In the genomic region with DNA sequence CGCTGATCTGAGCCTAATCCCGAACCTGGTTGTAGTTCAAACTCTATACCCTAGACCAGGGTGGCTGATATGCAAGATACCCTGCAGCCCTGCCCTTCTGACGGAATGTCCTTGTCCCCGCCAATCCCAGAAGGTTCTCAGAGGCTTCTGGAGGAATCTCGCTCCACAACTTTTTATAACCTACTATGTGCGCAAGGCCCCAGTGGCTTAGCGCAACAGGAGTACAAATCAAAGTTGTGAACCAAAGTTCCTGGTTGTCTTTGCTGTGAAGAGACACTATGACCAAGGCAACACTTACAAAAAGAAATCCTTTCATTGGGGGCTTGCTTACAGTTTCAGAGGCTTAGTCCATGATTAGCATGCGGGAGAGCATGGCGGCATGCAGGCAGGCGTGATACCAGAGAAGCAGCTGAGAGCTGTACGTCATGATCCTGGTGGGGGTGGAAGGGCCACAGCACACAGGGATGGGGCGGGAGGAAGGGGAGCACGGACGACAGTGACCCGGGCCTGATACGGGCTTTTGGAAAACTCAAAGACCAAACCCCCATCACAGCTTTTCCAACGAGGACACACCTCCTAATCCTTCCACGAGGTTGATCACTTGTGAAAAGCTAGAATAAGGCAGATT, we compare ENCODE assay signal across 7 mouse cellular contexts. TPM values are rescaled to one million over a fixed set of nuclear protein-coding genes. Genes with fewer than 3 reads are reported as not detected.
DNase-seq lines count a peak whose midpoint lies in the region; ATAC-seq lines count a peak whose summit lies in the region.

No protein-coding gene starts in this region.

- ATAC-seq in liver, embryonic 11.5 days (replicated peaks; ENCODE audit: low FRiP score), result no peak
- no peak for ATAC-seq in embryonic facial prominence, embryonic 13.5 days (ENCODE audit: insufficient number of reproducible peaks, insufficient read depth, low FRiP score, low TSS enrichment, low read depth)
- ATAC-seq in hindbrain, embryonic 16.5 days, result no peak
- peak; percentile 65 for ATAC-seq in midbrain, embryonic 16.5 days

- H3K9ac ChIP-seq in liver, embryonic 11.5 days (ENCODE audit: low read depth, low read length), result peak overlapping the region; percentile 26; the same call in 1 of the 2 replicates
- H3K9ac ChIP-seq in embryonic facial prominence, embryonic 13.5 days, result no peak overlapping the region
- H3K9ac ChIP-seq in hindbrain, embryonic 16.5 days (ENCODE audit: low read depth, low read length), result no peak overlapping the region
- H3K9ac ChIP-seq in midbrain, embryonic 16.5 days (ENCODE audit: low read depth, low read length), result no peak overlapping the region

- H3K4me2 ChIP-seq in liver, embryonic 11.5 days, result peak overlapping the region; percentile 91
- H3K4me2 ChIP-seq in embryonic facial prominence, embryonic 13.5 days, result 0 out of 2 replicates have a peak overlapping the region, but pooled peaks have one; percentile 9
- no peak overlapping the region for H3K4me2 ChIP-seq in hindbrain, embryonic 16.5 days (ENCODE audit: low read length)
- no peak overlapping the region for H3K4me2 ChIP-seq in midbrain, embryonic 16.5 days (ENCODE audit: low read length)

- H3K9me3 ChIP-seq in liver, embryonic 11.5 days (ENCODE audit: control insufficient read depth, low read length), result no peaks in the 10 kb centered on the region
- H3K9me3 ChIP-seq in embryonic facial prominence, embryonic 13.5 days, result no peaks in the 10 kb centered on the region
- no peaks in the 10 kb centered on the region; the same call in 1 of the 2 replicates for H3K9me3 ChIP-seq in hindbrain, embryonic 16.5 days (ENCODE audit: control insufficient read depth, low read length)
- H3K9me3 ChIP-seq in midbrain, embryonic 16.5 days (replicated peaks; ENCODE audit: control insufficient read depth, low read length, poor library complexity, severe bottlenecking), result no peaks in the 10 kb centered on the region

- peaks cover 5% of the 10 kb centered on the region; the same call in 1 of the 2 replicates for H3K36me3 ChIP-seq in liver, embryonic 11.5 days (ENCODE audit: control insufficient read depth, insufficient read depth, low read length)
- peaks cover 13% of the 10 kb centered on the region for H3K36me3 ChIP-seq in embryonic facial prominence, embryonic 13.5 days
- H3K36me3 ChIP-seq in hindbrain, embryonic 16.5 days (ENCODE audit: control insufficient read depth, insufficient read depth, low read length), result no peaks in the 10 kb centered on the region; the same call in 1 of the 2 replicates
- no peaks in the 10 kb centered on the region for H3K36me3 ChIP-seq in midbrain, embryonic 16.5 days (ENCODE audit: control insufficient read depth, insufficient read depth, low read length)

- H3K4me1 ChIP-seq in liver, embryonic 11.5 days (replicated peaks; ENCODE audit: control insufficient read depth, insufficient read depth, low read length), result peaks cover 21% of the 10 kb centered on the region
- peaks cover 17% of the 10 kb centered on the region for H3K4me1 ChIP-seq in embryonic facial prominence, embryonic 13.5 days
- H3K4me1 ChIP-seq in hindbrain, embryonic 16.5 days (ENCODE audit: control insufficient read depth, insufficient read depth, low read depth, low read length), result peaks cover 15% of the 10 kb centered on the region
- peaks cover 17% of the 10 kb centered on the region for H3K4me1 ChIP-seq in midbrain, embryonic 16.5 days (ENCODE audit: control insufficient read depth, insufficient read depth, low read length)

- WGBS in liver, embryonic 11.5 days, result 74% methylated on average over 18 of the region's 18 CpGs
- 74% methylated on average over 18 of the region's 18 CpGs for WGBS in embryonic facial prominence, embryonic 13.5 days
- 71% methylated on average over 18 of the region's 18 CpGs for WGBS in hindbrain, embryonic 16.5 days
- 66% methylated on average over 18 of the region's 18 CpGs for WGBS in midbrain, embryonic 16.5 days

- peak overlapping the region; percentile 99 for H3K4me3 ChIP-seq in liver, embryonic 11.5 days (ENCODE audit: low read depth, low read length)
- H3K4me3 ChIP-seq in embryonic facial prominence, embryonic 13.5 days, result peak overlapping the region; percentile 98
- peak overlapping the region; percentile 82 for H3K4me3 ChIP-seq in hindbrain, embryonic 16.5 days (ENCODE audit: low read length)
- H3K4me3 ChIP-seq in midbrain, embryonic 16.5 days (ENCODE audit: low read depth, low read length), result peak overlapping the region; percentile 99; the same call in 1 of the 2 replicates

- no peak for DNase-seq in liver, embryonic 11.5 days (ENCODE audit: low spot score)
- no peak for DNase-seq in liver
- DNase-seq in layer of hippocampus, adult 18-20 months (ENCODE audit: low spot score in 2 of 2), result no peak
- no peak for DNase-seq in frontal cortex, postnatal 36 days (ENCODE audit: low spot score in 2 of 2)

- no peak overlapping the region for H3K27ac ChIP-seq in liver, embryonic 11.5 days (ENCODE audit: low read depth, low read length)
- H3K27ac ChIP-seq in embryonic facial prominence, embryonic 13.5 days, result no peak overlapping the region
- no peak overlapping the region for H3K27ac ChIP-seq in hindbrain, embryonic 16.5 days (ENCODE audit: low read depth, low read length)
- H3K27ac ChIP-seq in midbrain, embryonic 16.5 days (ENCODE audit: low read length), result no peak overlapping the region

- no peaks in the 10 kb centered on the region for H3K27me3 ChIP-seq in liver, embryonic 11.5 days (replicated peaks; ENCODE audit: control insufficient read depth, insufficient read depth, low read length)
- no peaks in the 10 kb centered on the region for H3K27me3 ChIP-seq in embryonic facial prominence, embryonic 13.5 days
- H3K27me3 ChIP-seq in hindbrain, embryonic 16.5 days (replicated peaks; ENCODE audit: control insufficient read depth, insufficient read depth, low read length), result no peaks in the 10 kb centered on the region
- H3K27me3 ChIP-seq in midbrain, embryonic 16.5 days (ENCODE audit: control insufficient read depth, insufficient read depth, low read depth, low read length), result no peaks in the 10 kb centered on the region

RNA-seq across cellular contexts. Expression of gene Necap2, which starts 0.5 kb away (rescaled TPM):
- 178 and 180 TPM in 2 replicates for polyA plus RNA-seq in liver, embryonic 11.5 days (2014; fragmentation: Nextera tagmentation; extraction: Ambion mirVana)
- polyA plus RNA-seq in embryonic facial prominence, embryonic 13.5 days (2015; fragmentation: Nextera tagmentation; extraction: Ambion mirVana), result 76.7 and 83.5 TPM in 2 replicates
- polyA plus RNA-seq in hindbrain, embryonic 16.5 days (2015; fragmentation: Nextera tagmentation; extraction: Ambion mirVana), result 54.0 and 55.5 TPM in 2 replicates
- polyA plus RNA-seq in midbrain, embryonic 16.5 days (2015; fragmentation: Nextera tagmentation; extraction: Ambion mirVana), result 52.5 and 55.9 TPM in 2 replicates
- total RNA-seq in layer of hippocampus, adult 18-20 months (2021), result 10 to 100 TPM; 36.6 to 42.8 TPM

RNA-seq across cellular contexts. Expression of gene Spata21, which starts 9.5 kb away (rescaled TPM):
- 0.19 TPM in 1 of 2 replicates, not detected in the other for polyA plus RNA-seq in liver, embryonic 11.5 days (2014; fragmentation: Nextera tagmentation; extraction: Ambion mirVana)
- 0.22 and 0.32 TPM in 2 replicates for polyA plus RNA-seq in embryonic facial prominence, embryonic 13.5 days (2015; fragmentation: Nextera tagmentation; extraction: Ambion mirVana)
- 0.60 and 1.0 TPM in 2 replicates for polyA plus RNA-seq in hindbrain, embryonic 16.5 days (2015; fragmentation: Nextera tagmentation; extraction: Ambion mirVana)
- polyA plus RNA-seq in midbrain, embryonic 16.5 days (2015; fragmentation: Nextera tagmentation; extraction: Ambion mirVana), result 0.39 TPM in 1 of 2 replicates, not detected in the other
- under 1 TPM in 1 of 2 experiments, not detected in 1; 0.35 TPM for total RNA-seq in layer of hippocampus, adult 18-20 months (2021)

RNA-seq across cellular contexts. Expression of gene Crocc, which starts 18.3 kb away (rescaled TPM):
- 5.0 and 6.0 TPM in 2 replicates for polyA plus RNA-seq in liver, embryonic 11.5 days (2014; fragmentation: Nextera tagmentation; extraction: Ambion mirVana)
- polyA plus RNA-seq in embryonic facial prominence, embryonic 13.5 days (2015; fragmentation: Nextera tagmentation; extraction: Ambion mirVana), result 6.1 and 7.8 TPM in 2 replicates
- 4.6 and 4.9 TPM in 2 replicates for polyA plus RNA-seq in hindbrain, embryonic 16.5 days (2015; fragmentation: Nextera tagmentation; extraction: Ambion mirVana)
- polyA plus RNA-seq in midbrain, embryonic 16.5 days (2015; fragmentation: Nextera tagmentation; extraction: Ambion mirVana), result 5.3 and 6.3 TPM in 2 replicates
- total RNA-seq in layer of hippocampus, adult 18-20 months (2021), result 10 to 100 TPM; 54.5 to 67.0 TPM

Comparison
In these comparisons a context has a peak if more than half of its experiments do, and no peak if none do; other contexts are left out.
1. H3K4me2 ChIP-seq: peak in liver, embryonic 11.5 days (single experiment) and embryonic facial prominence, embryonic 13.5 days (single experiment); none in hindbrain, embryonic 16.5 days (single experiment) and midbrain, embryonic 16.5 days (single experiment).
2. Peak in every context shown above with its lines, with median percentiles within 50 percentile points of each other: H3K4me3 ChIP-seq.